Mouse (Mus musculus) MEL (cell line): ENCODE results near the gene Ctcf. TPM values are rescaled to one million over a fixed set of nuclear protein-coding genes. Genes with fewer than 3 reads are reported as not detected.

Source experiments
- DNase-seq: peaks from one replicate; pipeline ENCODE4 v3.0.0; 2011; ENCODE audit warnings: low read depth, low spot score
- H3K27ac ChIP-seq: 2 replicates; pipeline ENCODE4 v1.5.1; 2012; ENCODE audit warnings: low read depth, mild to moderate bottlenecking, control low read depth, low read length, moderate library complexity; ENCODE audit not compliant: control insufficient read depth
- H3K27me3 ChIP-seq, 2 experiments: fragments of 150-350 bp in 1 of 2; sonication (generic) in 1 of 2; 2 replicates each; pipeline ENCODE4 v1.6.1; 2012; ENCODE audit warnings: low read length in 2 of 2, mild to moderate bottlenecking in 2 of 2, improper control_type of control experiment in 1 of 2, moderate library complexity in 1 of 2; ENCODE audit not compliant: insufficient read depth in 2 of 2, control insufficient read depth in 1 of 2
- H3K36me3 ChIP-seq, 2 experiments: 2 replicates each; pipeline ENCODE4 v1.6.1; 2012 to 2014; ENCODE audit warnings: low read length in 2 of 2, improper control_type of control experiment in 1 of 2, inconsistent platforms in 1 of 2, mild to moderate bottlenecking in 1 of 2; ENCODE audit not compliant: insufficient read depth in 2 of 2, control insufficient read depth in 1 of 2
- H3K4me1 ChIP-seq, 2 experiments: fragments of 150-350 bp in 1 of 2; sonication (generic) in 1 of 2; 2 replicates each; pipeline ENCODE4 v1.6.1; 2012; ENCODE audit warnings: low read length in 2 of 2, improper control_type of control experiment in 1 of 2, mild to moderate bottlenecking in 1 of 2; ENCODE audit not compliant: insufficient read depth in 2 of 2, control insufficient read depth in 1 of 2
- H3K4me3 ChIP-seq, 2 experiments: fragments of 150-350 bp in 1 of 2; sonication (generic) in 1 of 2; 2 replicates each; pipeline ENCODE4 v1.5.1; 2012; ENCODE audit warnings: low read depth in 2 of 2, low read length in 2 of 2, mild to moderate bottlenecking in 2 of 2, moderate library complexity in 2 of 2, control low read depth in 1 of 2, improper control_type of control experiment in 1 of 2; ENCODE audit not compliant: control insufficient read depth in 1 of 2, insufficient read depth in 1 of 2
- H3K79me2 ChIP-seq: 2 replicates; pipeline ENCODE4 v1.6.1; 2012; ENCODE audit warnings: mild to moderate bottlenecking, low read length, moderate library complexity; ENCODE audit not compliant: control insufficient read depth, poor library complexity, insufficient read depth
- H3K9ac ChIP-seq: 2 replicates; pipeline ENCODE4 v1.6.1; 2012; ENCODE audit warnings: low read depth, mild to moderate bottlenecking, control low read depth, low read length, moderate library complexity; ENCODE audit not compliant: control insufficient read depth, poor library complexity, severe bottlenecking
- H3K9me3 ChIP-seq: fragments of 150-350 bp; sonication (generic); replicated peaks from 2 replicates; pipeline ENCODE4 v1.6.1; 2012; ENCODE audit warnings: mild to moderate bottlenecking, low read length, improper control_type of control experiment, moderate library complexity; ENCODE audit not compliant: insufficient read depth
- BHLHE40 ChIP-seq: IDR thresholded peaks from 2 replicates; pipeline ENCODE4 v1.6.1; 2012; ENCODE audit warnings: low read depth, mild to moderate bottlenecking, inconsistent platforms, low read length, improper control_type of control experiment, borderline replicate concordance
- CHD2 ChIP-seq: IDR thresholded peaks from 2 replicates; pipeline ENCODE4 v1.6.1; 2011; ENCODE audit warnings: low read length, improper control_type of control experiment
- CTCF ChIP-seq, 3 experiments: IDR thresholded peaks in 2 of 3; conservative IDR thresholded peaks in 1 of 3; 2 replicates each; pipeline ENCODE4 v1.5.1; 2011 to 2012; ENCODE audit warnings: low read length in 3 of 3, low read depth in 2 of 3, mild to moderate bottlenecking in 2 of 3, improper control_type of control experiment in 1 of 3, inconsistent platforms in 1 of 3, mixed read lengths in 1 of 3, moderate library complexity in 1 of 3; ENCODE audit not compliant: control insufficient read depth in 1 of 3, insufficient read depth in 1 of 3, poor library complexity in 1 of 3, severe bottlenecking in 1 of 3
- E2F4 ChIP-seq: IDR thresholded peaks from 2 replicates; pipeline ENCODE4 v1.6.1; 2011; ENCODE audit warnings: low read depth, low read length, improper control_type of control experiment, borderline replicate concordance
- EP300 ChIP-seq, 2 experiments: IDR thresholded peaks; 2 replicates each; pipeline ENCODE4 v1.6.1; 2011; ENCODE audit warnings: improper control_type of control experiment in 2 of 2, low read length in 2 of 2, low read depth in 1 of 2, mild to moderate bottlenecking in 1 of 2
- ETS1 ChIP-seq: IDR thresholded peaks from 2 replicates; pipeline ENCODE4 v1.6.1; 2012; ENCODE audit warnings: low read depth, mild to moderate bottlenecking, inconsistent platforms, low read length, improper control_type of control experiment, moderate library complexity
- GATA1 ChIP-seq: IDR thresholded peaks from 2 replicates; pipeline ENCODE4 v1.6.1; 2011; ENCODE audit warnings: low read depth, low read length, improper control_type of control experiment
- HCFC1 ChIP-seq: IDR thresholded peaks from 2 replicates; pipeline ENCODE4 v1.6.1; 2012; ENCODE audit warnings: low read depth, mild to moderate bottlenecking, inconsistent platforms, low read length, improper control_type of control experiment, moderate library complexity
- JUND ChIP-seq: IDR thresholded peaks from 2 replicates; pipeline ENCODE4 v1.6.1; 2011; ENCODE audit warnings: low read depth, mild to moderate bottlenecking, improper control_type of control experiment, low read length
- KAT2A ChIP-seq: conservative IDR thresholded peaks from 2 replicates; pipeline ENCODE4 v1.6.1; 2012; ENCODE audit warnings: low read depth, low read length, improper control_type of control experiment, inconsistent platforms
- MAFK ChIP-seq: IDR thresholded peaks from 2 replicates; pipeline ENCODE4 v1.6.1; 2011; ENCODE audit warnings: low read depth, mild to moderate bottlenecking, low read length, improper control_type of control experiment, borderline replicate concordance
- MAX ChIP-seq: IDR thresholded peaks from 2 replicates; pipeline ENCODE4 v1.6.1; 2011; ENCODE audit warnings: low read length, improper control_type of control experiment
- MAZ ChIP-seq: IDR thresholded peaks from 2 replicates; pipeline ENCODE4 v1.6.1; 2012; ENCODE audit warnings: low read depth, mild to moderate bottlenecking, inconsistent platforms, low read length, improper control_type of control experiment
- MEF2A ChIP-seq: IDR thresholded peaks from 2 replicates; pipeline ENCODE4 v1.6.1; 2014; ENCODE audit warnings: low read depth, mild to moderate bottlenecking, inconsistent platforms, low read length, improper control_type of control experiment; ENCODE audit not compliant: poor library complexity, insufficient replicate concordance, severe bottlenecking; ENCODE audit errors: extremely low read depth
- MXI1 ChIP-seq: IDR thresholded peaks from 2 replicates; pipeline ENCODE4 v1.6.1; 2011; ENCODE audit warnings: mild to moderate bottlenecking, low read depth, low read length, improper control_type of control experiment
- MYB ChIP-seq: IDR thresholded peaks from 2 replicates; pipeline ENCODE4 v1.6.1; 2011; ENCODE audit warnings: mild to moderate bottlenecking, low read depth, low read length, improper control_type of control experiment
- MYC ChIP-seq: IDR thresholded peaks from 2 replicates; pipeline ENCODE4 v1.6.1; 2011; ENCODE audit warnings: low read depth, mild to moderate bottlenecking, low read length, improper control_type of control experiment, moderate library complexity
- NELFE ChIP-seq: IDR thresholded peaks from 2 replicates; pipeline ENCODE4 v1.6.1; 2011; ENCODE audit warnings: low read depth, low read length, improper control_type of control experiment
- NRF1 ChIP-seq: IDR thresholded peaks from 2 replicates; pipeline ENCODE4 v1.6.1; 2014; ENCODE audit warnings: low read depth, mild to moderate bottlenecking, inconsistent platforms, low read length, improper control_type of control experiment, moderate library complexity; ENCODE audit not compliant: poor library complexity, insufficient read depth, severe bottlenecking
- POLR2A ChIP-seq, 2 experiments: IDR thresholded peaks; 2 replicates each; pipeline ENCODE4 v1.6.1; 2011 to 2012; ENCODE audit warnings: low read length in 2 of 2, mild to moderate bottlenecking in 2 of 2, control low read depth in 1 of 2, improper control_type of control experiment in 1 of 2, low read depth in 1 of 2, moderate library complexity in 1 of 2; ENCODE audit not compliant: control insufficient read depth in 1 of 2, insufficient read depth in 1 of 2, poor library complexity in 1 of 2
- POLR2AphosphoS5 ChIP-seq: IDR thresholded peaks from 2 replicates; pipeline ENCODE4 v1.6.1; 2012; ENCODE audit warnings: low read depth, borderline replicate concordance, mild to moderate bottlenecking, inconsistent platforms, low read length, moderate library complexity, mixed read lengths
- RCOR1 ChIP-seq: IDR thresholded peaks from 2 replicates; pipeline ENCODE4 v1.6.1; 2012; ENCODE audit warnings: low read depth, mild to moderate bottlenecking, inconsistent platforms, low read length, improper control_type of control experiment
- SIN3A ChIP-seq: IDR thresholded peaks from 2 replicates; pipeline ENCODE4 v1.6.1; 2012; ENCODE audit warnings: low read length, improper control_type of control experiment, inconsistent platforms
- TAL1 ChIP-seq: IDR thresholded peaks from 2 replicates; pipeline ENCODE4 v1.6.1; 2012; ENCODE audit warnings: mild to moderate bottlenecking, inconsistent platforms, low read length, moderate library complexity, mixed read lengths
- TBP ChIP-seq: IDR thresholded peaks from 2 replicates; pipeline ENCODE4 v1.8.0; 2011; ENCODE audit warnings: low read depth, low read length, improper control_type of control experiment
- TCF12 ChIP-seq: IDR thresholded peaks from 2 replicates; pipeline ENCODE4 v1.6.1; 2014; ENCODE audit warnings: low read depth, mild to moderate bottlenecking, inconsistent platforms, low read length, improper control_type of control experiment, moderate library complexity
- UBTF ChIP-seq: IDR thresholded peaks from 2 replicates; pipeline ENCODE4 v1.6.1; 2012; ENCODE audit warnings: low read depth, mild to moderate bottlenecking, inconsistent platforms, low read length, improper control_type of control experiment, moderate library complexity, borderline replicate concordance; ENCODE audit not compliant: insufficient read depth
- USF1 ChIP-seq: IDR thresholded peaks from 2 replicates; pipeline ENCODE4 v1.6.1; 2014; ENCODE audit warnings: low read depth, mild to moderate bottlenecking, inconsistent platforms, low read length, improper control_type of control experiment, moderate library complexity
- USF2 ChIP-seq, 2 experiments: IDR thresholded peaks; 2 replicates each; pipeline ENCODE4 v1.6.1; 2011 to 2012; ENCODE audit warnings: improper control_type of control experiment in 2 of 2, low read length in 2 of 2, borderline replicate concordance in 1 of 2, inconsistent platforms in 1 of 2, low read depth in 1 of 2, mild to moderate bottlenecking in 1 of 2; ENCODE audit not compliant: insufficient read depth in 1 of 2
- ZC3H11A ChIP-seq: IDR thresholded peaks from 2 replicates; pipeline ENCODE4 v1.6.1; 2012; ENCODE audit warnings: low read depth, mild to moderate bottlenecking, inconsistent platforms, low read length, improper control_type of control experiment
- ZKSCAN1 ChIP-seq: IDR thresholded peaks from 2 replicates; pipeline ENCODE4 v1.6.1; 2012; ENCODE audit warnings: low read depth, mild to moderate bottlenecking, inconsistent platforms, low read length, improper control_type of control experiment, moderate library complexity
- ZMIZ1 ChIP-seq: IDR thresholded peaks from 2 replicates; pipeline ENCODE4 v1.6.1; 2012; ENCODE audit warnings: low read depth, mild to moderate bottlenecking, inconsistent platforms, low read length, improper control_type of control experiment, moderate library complexity
- polyA plus RNA-seq, 2 experiments: library from polyadenylated mRNA; stranded (reverse) in 1 of 2; unstranded in 1 of 2; fragments of >175 nt in 1 of 2; fragments of >200 nt in 1 of 2; gene quantifications; 2 replicates each; pipeline versions ENCODE4 v1.2.1 to v1.2.4; 2012; ENCODE audit warnings: low replicate concordance in 2 of 2, low read depth in 1 of 2; ENCODE audit not compliant: insufficient read length in 2 of 2, insufficient read depth in 1 of 2, missing spikeins in 1 of 2
- total RNA-seq: library from RNA; depleted of rRNA; stranded (reverse); fragments of 300-350 nt; gene quantifications from 2 replicates; pipeline ENCODE4 v1.2.3, GENCODE M21; 2012

The Ctcf gene
- total and polyA plus RNA-seq, 3 experiments = 40.7 to 670 (median 87.1) TPM

GRCm38 (mm10) chr8:105607684-105608083 is 28.7 kb upstream of the Ctcf start (continued):
- TF ChIP-seq NRF1 (no peak), USF2 (IDR thresholded peaks at IDR 0.05; ENCODE audit: borderline replicate concordance in 1 of 2, insufficient read depth in 1 of 2, low read depth in 1 of 2, low read length in 2 of 2) (no peak), CTCF (IDR thresholded peaks at IDR 0.05 in 2 of 3, conservative IDR thresholded peaks at IDR 0.05 in 1 of 3; ENCODE audit: control insufficient read depth in 1 of 3, insufficient read depth in 1 of 3, low read depth in 2 of 3, low read length in 3 of 3, poor library complexity in 1 of 3, severe bottlenecking in 1 of 3) (peak; percentile 50 to 74 (median 66)), TCF12 (no peak), POLR2AphosphoS5 (no peak), MXI1 (peak; percentile 91), USF1 (peak; percentile 87), ZKSCAN1 (no peak), GATA1 (no peak)

GRCm38 (mm10) chr8:105609355-105609754 is 27.0 kb upstream of the Ctcf start:
- peak; percentile 93 for DNase-seq
- peak overlapping the region; percentile 27; the same call in 1 of the 2 replicates for H3K9ac ChIP-seq
- no peaks in the 10 kb centered on the region for H3K9me3 ChIP-seq
- H3K4me3 ChIP-seq = no peak overlapping the region; a peak in 1 of 4 replicates
- H3K36me3 ChIP-seq = peaks cover 12 to 37% of the 10 kb centered on the region in 2 experiments
- no peaks in the 10 kb centered on the region for H3K27me3 ChIP-seq
- H3K27ac ChIP-seq = peak overlapping the region; percentile 94
- peaks cover 21 to 44% of the 10 kb centered on the region in 2 experiments for H3K4me1 ChIP-seq
- TF ChIP-seq MAFK = peak; percentile 64; the same call in 1 of the 2 replicates
- TF ChIP-seq SIN3A = peak; percentile 97
- TF ChIP-seq ZC3H11A = no peak
- no peak for TF ChIP-seq USF2 (IDR thresholded peaks at IDR 0.05; ENCODE audit: borderline replicate concordance in 1 of 2, insufficient read depth in 1 of 2, low read depth in 1 of 2, low read length in 2 of 2)
- TF ChIP-seq TAL1 = peak; percentile 98
- peak; percentile 83 for TF ChIP-seq RCOR1
- TF ChIP-seq MEF2A = no peak
- TF ChIP-seq NRF1 = no peak
- TF ChIP-seq CTCF (IDR thresholded peaks at IDR 0.05 in 2 of 3, conservative IDR thresholded peaks at IDR 0.05 in 1 of 3; ENCODE audit: control insufficient read depth in 1 of 3, insufficient read depth in 1 of 3, low read depth in 2 of 3, low read length in 3 of 3, poor library complexity in 1 of 3, severe bottlenecking in 1 of 3) = no peak
- TF ChIP-seq TBP = peak; percentile 57; the same call in 1 of the 2 replicates
- TF ChIP-seq MXI1 = peak; percentile 81; the same call in 1 of the 2 replicates
- TF ChIP-seq MYB = peak; percentile 100
- TF ChIP-seq GATA1 = peak; percentile 96
- TF ChIP-seq MAZ = peak; percentile 59; the same call in 1 of the 2 replicates
- no peak for TF ChIP-seq BHLHE40
- peak; percentile 86; the same call in 1 of the 2 replicates for TF ChIP-seq MYC
- TF ChIP-seq NELFE = 0 out of 2 replicates have a peak, but pooled peaks have one; percentile 37
- peak; percentile 48; the same call in 1 of the 2 replicates for TF ChIP-seq MAX
- peak; percentile 44; the same call in 1 of the 2 replicates for TF ChIP-seq ZMIZ1
- TF ChIP-seq E2F4 = peak; percentile 65; the same call in 1 of the 2 replicates
- TF ChIP-seq JUND = no peak
- TF ChIP-seq ETS1 = peak; percentile 95
- TF ChIP-seq HCFC1 = no peak
- peak; percentile 100 for TF ChIP-seq EP300 (IDR thresholded peaks at IDR 0.05; ENCODE audit: low read depth in 1 of 2, low read length in 2 of 2)
- no peak for TF ChIP-seq UBTF
- TF ChIP-seq CHD2 = peak; percentile 45; the same call in 1 of the 2 replicates
- TF ChIP-seq POLR2A (IDR thresholded peaks at IDR 0.05; ENCODE audit: control insufficient read depth in 1 of 2, insufficient read depth in 1 of 2, low read depth in 1 of 2, low read length in 2 of 2, poor library complexity in 1 of 2) = peak in 1 of 2 experiments; percentile 39; a peak in 1 of 4 replicates
- peak; percentile 99 for TF ChIP-seq TCF12
- TF ChIP-seq KAT2A = peak; percentile 35; the same call in 1 of the 2 replicates
- TF ChIP-seq, all 39 proteins: peak for 20
- H3K79me2 ChIP-seq = peaks cover 73% of the 10 kb centered on the region
